9 mouse cellular contexts compared by ENCODE assay signal in the genomic region with DNA sequence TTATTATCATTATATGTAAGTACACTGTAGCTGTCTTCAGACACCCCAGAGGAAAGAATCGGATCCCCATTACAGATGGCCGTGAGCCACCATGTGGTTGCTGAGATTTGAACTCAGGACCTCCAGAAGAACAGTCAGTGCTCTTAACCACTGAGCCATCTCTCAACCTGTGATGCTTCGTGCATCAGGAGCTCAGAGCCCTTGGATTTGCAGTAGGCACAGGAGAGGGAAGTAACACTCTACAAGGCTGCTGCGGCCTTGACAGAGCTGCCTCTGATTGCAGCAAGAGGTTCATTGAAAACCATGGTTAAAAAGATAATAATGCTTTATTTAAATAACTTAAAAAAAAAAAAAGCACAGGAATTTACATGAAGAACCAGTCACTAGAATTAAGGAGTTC. TPM values are rescaled to one million over a fixed set of nuclear protein-coding genes. Genes with fewer than 3 reads are reported as not detected.
DNase-seq lines count a peak whose midpoint lies in the region; ATAC-seq and TF ChIP-seq lines count a peak whose summit lies in the region.
"Had no signal": no experiment of that assay in that cellular context is flagged by ENCODE, and none has a peak within 500 bp of the region (broad histone marks: within the 10 kb centered on the region; RNA-seq: fewer than 3 reads in every experiment).

No protein-coding gene starts in this region.

- dilution Hi-C loops in CH12.LX (cut with MboI; ENCODE audit: extremely low pct_ligation_motif_present, extremely low pct_unique_long_range_greater_than_20kb, low sequenced_read_pairs), result no loop called here

- TF ChIP-seq RAD21 in CH12.LX (IDR thresholded peaks at IDR 0.05; ENCODE audit: low read depth, low read length), result no peak

- no peak overlapping the region for H3K9ac ChIP-seq in heart, embryonic 11.5 days (ENCODE audit: low read depth, low read length)
- no peak overlapping the region for H3K9ac ChIP-seq in CH12.LX (ENCODE audit: insufficient read depth, low read depth)
- H3K9ac ChIP-seq in forebrain, embryonic 13.5 days, result 0 out of 2 replicates have a peak overlapping the region, but pooled peaks have one; percentile 30
- peak overlapping the region; percentile 70 for H3K9ac ChIP-seq in limb, embryonic 14.5 days (ENCODE audit: low read depth, low read length, severe bottlenecking)

- TF ChIP-seq POLR2A in CH12.LX (IDR thresholded peaks at IDR 0.05; ENCODE audit: low read depth, low read length), result no peak
- TF ChIP-seq POLR2A in limb, embryonic 14.5 days (IDR thresholded peaks at IDR 0.05; ENCODE audit: borderline replicate concordance, extremely low read depth, insufficient read depth, insufficient read length), result no peak

- no peaks in the 10 kb centered on the region for H3K9me3 ChIP-seq in heart, embryonic 11.5 days (replicated peaks; ENCODE audit: control insufficient read depth, low read length)
- no peaks in the 10 kb centered on the region for H3K9me3 ChIP-seq in CH12.LX (replicated peaks; ENCODE audit: low read length)
- H3K9me3 ChIP-seq in forebrain, embryonic 13.5 days (replicated peaks), result no peaks in the 10 kb centered on the region
- no peaks in the 10 kb centered on the region for H3K9me3 ChIP-seq in limb, embryonic 14.5 days (ENCODE audit: control insufficient read depth, low read length)

- ATAC-seq in heart, embryonic 11.5 days (replicated peaks; ENCODE audit: insufficient number of reproducible peaks, low FRiP score, low TSS enrichment), result no peak
- no peak for ATAC-seq in forebrain, embryonic 13.5 days
- ATAC-seq in limb, embryonic 14.5 days (ENCODE audit: low FRiP score, low read depth), result no peak

- no peak for TF ChIP-seq CTCF in CH12.LX (conservative IDR thresholded peaks at IDR 0.05 in 1 of 2, IDR thresholded peaks at IDR 0.05 in 1 of 2; ENCODE audit: low read depth in 2 of 2, low read length in 2 of 2)

- in situ Hi-C loops in CH12.LX (cut with MboI; ENCODE audit: low pct_ligation_motif_present, low pct_unique_long_range_greater_than_20kb, low sequenced_read_pairs), result loop anchor here (25.0 kb wide), 2 partner anchors 586 to 1211 kb away; partner anchors contain the start of gene Aldh1a3

- no peaks in the 10 kb centered on the region for H3K27me3 ChIP-seq in heart, embryonic 11.5 days (ENCODE audit: control insufficient read depth, insufficient read depth, low read length)
- H3K27me3 ChIP-seq in CH12.LX (replicated peaks), result no peaks in the 10 kb centered on the region
- H3K27me3 ChIP-seq in forebrain, embryonic 13.5 days, result no peaks in the 10 kb centered on the region
- H3K27me3 ChIP-seq in limb, embryonic 14.5 days (ENCODE audit: control insufficient read depth, insufficient read depth, low read length), result no peaks in the 10 kb centered on the region

- 78% methylated on average over 4 of the region's 4 CpGs for WGBS in heart, embryonic 11.5 days (ENCODE audit: insufficient replicate concordance)
- WGBS in forebrain, embryonic 13.5 days, result 70% methylated on average over 4 of the region's 4 CpGs
- WGBS in limb, embryonic 14.5 days, result 61% methylated on average over 4 of the region's 4 CpGs

- intact Hi-C loops in heart, postnatal 25 days (cut with DNase I), result loop anchor here (10.0 kb wide), 1 partner anchor 954 kb away; no protein-coding TSS in a partner anchor

- peaks cover 17% of the 10 kb centered on the region for H3K4me1 ChIP-seq in heart, embryonic 11.5 days (ENCODE audit: control insufficient read depth, insufficient read depth, low read length)
- H3K4me1 ChIP-seq in CH12.LX (ENCODE audit: control insufficient read depth in 1 of 2, insufficient read depth in 2 of 2), result peaks cover 0 to 16% of the 10 kb centered on the region in 2 experiments; a peak in 2 of 4 replicates
- peaks cover 60% of the 10 kb centered on the region for H3K4me1 ChIP-seq in forebrain, embryonic 13.5 days
- peaks cover 38% of the 10 kb centered on the region for H3K4me1 ChIP-seq in limb, embryonic 14.5 days (ENCODE audit: control insufficient read depth, insufficient read depth, low read length)

- no peak for DNase-seq in heart, postnatal 25 days (ENCODE audit: low spot score)
- DNase-seq in CH12.LX (ENCODE audit: extremely low read depth), result no peak
- no peak for DNase-seq in limb, embryonic 14.5 days (ENCODE audit: low spot score)
- no peak for DNase-seq in layer of hippocampus, adult 18-20 months (ENCODE audit: low spot score in 2 of 2)
- no peak for DNase-seq in testis, postnatal 14 days (ENCODE audit: low spot score)
- DNase-seq in frontal cortex, postnatal 25 days (ENCODE audit: low spot score in 2 of 2), result no peak
- DNase-seq: right cerebral cortex, adult 18-20 months had no signal

- H3K79me2 ChIP-seq in CH12.LX (replicated peaks; ENCODE audit: control insufficient read depth, extremely low read depth, insufficient read depth, poor library complexity, severe bottlenecking), result no peaks in the 10 kb centered on the region

- peak overlapping the region; percentile 63 for H3K4me2 ChIP-seq in heart, embryonic 11.5 days
- H3K4me2 ChIP-seq in CH12.LX (ENCODE audit: insufficient read depth, low read depth, poor library complexity, severe bottlenecking), result no peak overlapping the region
- peak overlapping the region; percentile 54 for H3K4me2 ChIP-seq in forebrain, embryonic 13.5 days
- H3K4me2 ChIP-seq in limb, embryonic 14.5 days (replicated peaks; ENCODE audit: low read depth, low read length, severe bottlenecking), result peak overlapping the region; percentile 60

- peak overlapping the region; percentile 56 for H3K4me3 ChIP-seq in heart, embryonic 11.5 days (ENCODE audit: low read depth, low read length)
- no peak overlapping the region for H3K4me3 ChIP-seq in CH12.LX (replicated peaks in 1 of 3; ENCODE audit: low read depth in 2 of 3, low read length in 2 of 3, poor library complexity in 1 of 3)
- H3K4me3 ChIP-seq in forebrain, embryonic 13.5 days, result peak overlapping the region; percentile 47
- peak overlapping the region; percentile 63 for H3K4me3 ChIP-seq in limb, embryonic 14.5 days (replicated peaks; ENCODE audit: low read length)

- TF ChIP-seq EP300 in CH12.LX (IDR thresholded peaks at IDR 0.05; ENCODE audit: low read length), result no peak

- H3K36me3 ChIP-seq in heart, embryonic 11.5 days (ENCODE audit: control insufficient read depth, insufficient read depth, low read length), result no peaks in the 10 kb centered on the region
- no peaks in the 10 kb centered on the region for H3K36me3 ChIP-seq in CH12.LX (replicated peaks in 1 of 2; ENCODE audit: control insufficient read depth in 1 of 2, insufficient read depth in 1 of 2, low read length in 1 of 2)
- no peaks in the 10 kb centered on the region for H3K36me3 ChIP-seq in forebrain, embryonic 13.5 days (ENCODE audit: poor library complexity, severe bottlenecking)
- H3K36me3 ChIP-seq in limb, embryonic 14.5 days (ENCODE audit: control insufficient read depth, insufficient read depth, low read length), result 0 out of 2 replicates have a peak, but pooled peaks cover under 1% of the 10 kb centered on the region

- no peak overlapping the region for H3K27ac ChIP-seq in heart, embryonic 11.5 days (ENCODE audit: low read depth, low read length)
- H3K27ac ChIP-seq in CH12.LX (ENCODE audit: insufficient read depth, low read depth), result no peak overlapping the region
- H3K27ac ChIP-seq in forebrain, embryonic 13.5 days, result no peak overlapping the region
- H3K27ac ChIP-seq in limb, embryonic 14.5 days (replicated peaks; ENCODE audit: low read depth, low read length), result no peak overlapping the region

TF ChIP-seq in CH12.LX, 34 proteins besides CTCF, POLR2A, EP300 and RAD21:
- TF ChIP-seq TBP (conservative IDR thresholded peaks at IDR 0.05; ENCODE audit: low read depth, low read length), result 0 out of 2 replicates have a peak, but pooled peaks have one; percentile 34
- TF ChIP-seq ZNF384 (IDR thresholded peaks at IDR 0.05; ENCODE audit: low read depth, low read length), result no peak

RNA-seq across cellular contexts. Expression of gene Ttc23, which starts 1.2 kb away (rescaled TPM):
- polyA plus RNA-seq in heart, embryonic 11.5 days (2014; fragmentation: Nextera tagmentation; extraction: Ambion mirVana), result 20.2 and 24.6 TPM in 2 replicates
- total RNA-seq in heart, postnatal 25 days (2021), result 10 to 100 TPM; 16.6 to 26.1 TPM
- total RNA-seq in CH12.LX (2012; rRNA removed) (0.89 and 1.6 TPM in 2 replicates), CH12.LX (2014; rRNA removed) (1.6 and 2.5 TPM in 2 replicates)
- polyA plus RNA-seq in CH12.LX (2012; ENCODE audit: insufficient read length, low read depth), result 0.93 TPM in 2 replicates
- polyA plus RNA-seq in forebrain, embryonic 13.5 days (2015; fragmentation: Nextera tagmentation; extraction: Ambion mirVana), result 18.7 and 21.5 TPM in 2 replicates
- 32.9 and 33.4 TPM in 2 replicates for polyA plus RNA-seq in limb, embryonic 14.5 days (2012; rRNA removed)
- 46.9 and 50.4 TPM in 2 replicates for polyA plus RNA-seq in limb, embryonic 14.5 days (2014; fragmentation: Nextera tagmentation; extraction: Ambion mirVana)
- 1 to 10 TPM; 5.2 to 6.6 TPM for total RNA-seq in layer of hippocampus, adult 18-20 months (2021)

RNA-seq across cellular contexts. Expression of gene Lrrc28, which starts 3.3 kb away (rescaled TPM):
- 10.8 and 11.5 TPM in 2 replicates for polyA plus RNA-seq in heart, embryonic 11.5 days (2014; fragmentation: Nextera tagmentation; extraction: Ambion mirVana)
- total RNA-seq in heart, postnatal 25 days (2021), result 10 to 100 TPM; 16.2 to 19.3 TPM
- 44.2 and 59.2 TPM in 2 replicates for total RNA-seq in CH12.LX (2012; rRNA removed)
- total RNA-seq in CH12.LX (2014; rRNA removed), result 57.1 and 63.5 TPM in 2 replicates
- polyA plus RNA-seq in CH12.LX (2012; ENCODE audit: insufficient read length, low read depth), result 27.9 and 41.6 TPM in 2 replicates
- 28.1 and 31.1 TPM in 2 replicates for polyA plus RNA-seq in forebrain, embryonic 13.5 days (2015; fragmentation: Nextera tagmentation; extraction: Ambion mirVana)
- 26.3 and 38.2 TPM in 2 replicates for polyA plus RNA-seq in limb, embryonic 14.5 days (2012; rRNA removed)
- polyA plus RNA-seq in limb, embryonic 14.5 days (2014; fragmentation: Nextera tagmentation; extraction: Ambion mirVana), result 22.1 and 27.3 TPM in 2 replicates
- 10 to 100 TPM; 37.5 to 41.0 TPM for total RNA-seq in layer of hippocampus, adult 18-20 months (2021)

Comparison
In these comparisons a context has a peak if more than half of its experiments do, and no peak if none do; other contexts are left out.
1. H3K4me3 ChIP-seq: peak in heart, embryonic 11.5 days (single experiment), forebrain, embryonic 13.5 days (single experiment) and limb, embryonic 14.5 days (single experiment); none in CH12.LX (0 of 3).
2. H3K9ac ChIP-seq: peak in forebrain, embryonic 13.5 days (single experiment) and limb, embryonic 14.5 days (single experiment); none in heart, embryonic 11.5 days (single experiment) and CH12.LX (single experiment).
3. RNA of gene Ttc23, which starts 1.2 kb away (polyA plus RNA-seq): 32.9 to 50.4 TPM in limb, embryonic 14.5 days, 20.2 to 24.6 TPM in heart, embryonic 11.5 days and 18.7 to 21.5 TPM in forebrain, embryonic 13.5 days; 0.93 TPM in CH12.LX; every median in the first group is over 10 times any median in the second.